In genomic region chr2:107941374-107941773, GRCm38 (mm10) we compare ENCODE assay signal across 14 mouse cellular contexts.
"Had no signal": no experiment of that assay in that cellular context is flagged by ENCODE, and none has a peak within 500 bp of the region (broad histone marks: within the 10 kb centered on the region; RNA-seq: fewer than 3 reads in every experiment).

No protein-coding gene starts in this region.

- H3K9ac ChIP-seq: liver, embryonic 13.5 days; midbrain, embryonic 12.5 days had no signal

- DNase-seq: kidney, adult 2 months; kidney, postnatal 25 days; liver, embryonic 13.5 days; lung, adult 2 months; lung, postnatal 14 days; right cerebral cortex, postnatal 14 days; right cerebral cortex, postnatal 4 days; thymus, adult 2 months; thymus, postnatal 14 days; thymus, postnatal 4 days had no signal

- H3K27ac ChIP-seq: kidney, postnatal 0 days; liver, embryonic 13.5 days; macrophage; midbrain, embryonic 12.5 days; stomach, postnatal 0 days had no signal

- H3K4me1 ChIP-seq: liver, embryonic 13.5 days had no signal

- H3K4me3 ChIP-seq: liver, embryonic 13.5 days; midbrain, embryonic 12.5 days had no signal

- H3K27me3 ChIP-seq: liver, embryonic 13.5 days; midbrain, embryonic 12.5 days had no signal

- H3K36me3 ChIP-seq: liver, embryonic 13.5 days; midbrain, embryonic 12.5 days had no signal

- H3K9me3 ChIP-seq: liver, embryonic 13.5 days; midbrain, embryonic 12.5 days had no signal
